Mouse (Mus musculus) layer of hippocampus, postnatal 14 days (tissue): Measurements from ENCODE around the gene Efemp2. TPM values are rescaled to one million over a fixed set of nuclear protein-coding genes. Genes with fewer than 3 reads are reported as not detected.
"Not testable (repeated sequence)": the region's sequence is repeated elsewhere in the genome, so short reads cannot be mapped to it uniquely, and the experiment has no call there.

Source experiments
- DNase-seq, 2 experiments: peaks; one replicate each; pipeline ENCODE4 v3.0.0; 2021 to 2022; ENCODE audit warnings: low spot score in 2 of 2, mixed read lengths in 1 of 2
- total RNA-seq, 2 experiments: library from RNA; stranded (reverse); gene quantifications; 2 replicates each; pipeline ENCODE4 v1.2.3; 2021

Efemp2 gene
- total RNA-seq, 2 experiments from 2014 or later, result 16.8 to 20.9 TPM

DNA sequence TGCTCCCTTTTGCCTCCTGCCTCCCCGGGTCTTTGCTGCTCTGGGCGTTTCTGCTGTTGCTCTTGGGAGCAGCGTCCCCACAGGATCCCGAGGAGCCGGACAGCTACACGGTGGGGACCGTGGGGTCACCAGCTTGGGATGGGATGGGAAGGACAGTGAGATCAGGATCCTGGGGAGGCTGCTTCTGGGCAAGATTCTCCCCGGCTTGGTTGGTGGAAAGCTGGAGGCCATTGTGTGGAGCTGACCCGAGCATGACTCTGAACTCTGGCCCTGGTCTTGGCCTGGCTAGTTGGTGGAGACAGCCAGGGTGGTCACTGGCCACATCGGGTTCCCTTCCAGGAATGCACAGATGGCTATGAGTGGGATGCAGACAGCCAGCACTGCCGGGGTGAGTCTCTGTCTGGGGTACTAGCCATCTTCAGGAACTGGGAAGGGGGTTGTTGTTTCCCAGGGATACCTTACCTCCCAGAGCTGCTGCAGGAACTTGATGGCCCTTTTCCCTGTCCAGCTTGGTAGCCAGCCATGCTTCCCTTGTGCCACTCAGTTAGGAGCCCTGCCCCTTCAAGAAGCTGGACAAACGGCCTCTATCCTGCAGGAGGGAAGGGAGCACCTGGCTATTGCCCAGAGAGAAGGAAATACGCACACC, 1.4 kb downstream of the Efemp2 start:
- no peak for DNase-seq

- DNase-seq, result no peak
Observed at GRCm38 (mm10) chr19:5477004-5477667, 3.4 kb downstream of the Efemp2 start.

- no peak for DNase-seq
Observed at GRCm38 (mm10) chr19:5477668-5478300, 4.0 kb downstream of the Efemp2 start.

DNA sequence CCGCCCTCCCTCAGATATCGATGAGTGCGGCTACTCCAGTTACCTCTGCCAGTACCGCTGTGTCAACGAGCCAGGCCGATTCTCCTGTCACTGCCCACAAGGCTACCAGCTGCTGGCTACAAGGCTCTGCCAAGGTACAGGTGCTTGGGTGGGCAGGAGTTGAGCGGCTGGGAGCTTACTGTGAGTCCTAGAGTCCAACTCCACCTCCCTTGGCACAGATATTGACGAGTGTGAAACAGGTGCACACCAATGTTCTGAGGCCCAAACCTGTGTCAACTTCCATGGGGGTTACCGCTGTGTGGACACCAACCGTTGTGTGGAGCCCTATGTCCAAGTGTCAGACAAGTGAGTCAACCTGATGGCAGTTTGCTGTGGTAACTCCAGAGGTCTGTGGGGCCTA, 6.3 kb downstream of the Efemp2 start:
- DNase-seq, result no peak

GRCm38 (mm10) chr19:5481398-5481797, 7.6 kb downstream of the Efemp2 start:
- DNase-seq, result no peak

GRCm38 (mm10) chr19:5483386-5484359, 9.9 kb downstream of the Efemp2 start:
- DNase-seq, result no peak

GRCm38 (mm10) chr19:5484496-5484895, 10.7 kb downstream of the Efemp2 start:
- DNase-seq, result no peak

DNA sequence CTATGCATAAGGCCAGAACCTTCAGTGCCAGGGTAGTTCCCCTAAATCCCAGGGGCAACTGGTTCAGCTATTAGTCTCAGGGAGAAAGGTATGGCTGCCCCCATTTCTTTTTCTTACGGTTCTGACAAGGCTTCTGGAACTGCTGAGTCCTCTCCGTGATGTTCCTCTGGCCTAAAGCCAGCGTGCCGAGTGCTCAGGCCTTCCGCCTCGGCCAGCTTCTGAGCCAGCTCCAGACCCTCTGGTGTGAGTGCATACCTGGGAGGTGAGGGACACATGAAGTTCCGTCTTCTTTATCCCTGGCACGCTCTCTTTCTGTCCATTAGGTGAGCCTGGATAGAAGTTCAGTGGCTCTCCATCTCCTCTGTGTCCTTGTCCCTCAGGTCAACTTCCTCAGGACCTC, 11.6 kb downstream of the Efemp2 start:
- DNase-seq, result no peak

- no peak for DNase-seq
Observed at GRCm38 (mm10) chr19:5485821-5486220, 12.1 kb downstream of the Efemp2 start.

- no peak for DNase-seq
Observed at GRCm38 (mm10) chr19:5486286-5486685, 12.5 kb downstream of the Efemp2 start.

- no peak for DNase-seq
Observed at GRCm38 (mm10) chr19:5486771-5487170, 13.0 kb downstream of the Efemp2 start.

DNA sequence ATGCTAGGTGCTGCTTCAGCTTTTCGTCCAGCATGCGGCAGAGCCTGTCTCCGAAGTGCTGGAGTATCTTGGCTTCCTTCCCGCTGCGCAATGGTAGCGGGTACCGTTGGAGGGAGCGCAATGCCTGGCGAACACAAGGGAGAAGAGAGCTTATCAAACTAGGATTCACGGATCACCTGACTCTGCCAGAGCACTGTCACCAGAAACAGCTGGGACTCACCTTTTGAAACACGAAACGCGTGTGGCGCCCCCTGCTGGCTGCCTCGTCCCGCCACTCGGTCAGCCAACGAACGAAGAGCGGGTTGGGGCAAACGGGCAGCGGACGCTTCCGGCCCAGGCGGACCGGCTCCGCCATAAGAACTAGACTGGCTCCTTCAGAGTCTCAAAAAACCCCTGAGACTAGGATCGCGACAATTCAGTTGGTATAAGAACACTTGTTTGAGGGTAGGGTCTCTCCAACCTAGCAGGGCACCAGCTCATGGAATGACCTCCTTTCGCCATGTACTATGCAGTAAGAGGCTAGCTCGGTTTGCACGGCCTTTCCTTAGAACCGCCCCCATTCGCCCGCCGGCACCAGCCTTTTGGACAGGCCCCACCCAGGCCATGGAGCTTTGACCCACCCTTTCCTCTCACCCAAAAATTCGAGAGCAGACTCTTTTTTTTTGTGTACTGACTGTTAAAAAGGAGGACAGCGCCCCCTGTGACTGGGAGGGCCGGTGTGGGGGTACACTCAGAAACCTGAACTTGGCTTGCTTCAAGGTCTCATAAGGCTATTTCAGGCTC, 14.2 kb downstream of the Efemp2 start, which contains the start of gene Mus81:
Mus81 (minus strand) TSS at position 635 of the 783 bp plus-strand sequence.
- DNase-seq, result peak; percentile 92 to 97

GRCm38 (mm10) chr19:5488878-5489571, 15.3 kb downstream of the Efemp2 start:
- DNase-seq, result peak; percentile 98

DNA sequence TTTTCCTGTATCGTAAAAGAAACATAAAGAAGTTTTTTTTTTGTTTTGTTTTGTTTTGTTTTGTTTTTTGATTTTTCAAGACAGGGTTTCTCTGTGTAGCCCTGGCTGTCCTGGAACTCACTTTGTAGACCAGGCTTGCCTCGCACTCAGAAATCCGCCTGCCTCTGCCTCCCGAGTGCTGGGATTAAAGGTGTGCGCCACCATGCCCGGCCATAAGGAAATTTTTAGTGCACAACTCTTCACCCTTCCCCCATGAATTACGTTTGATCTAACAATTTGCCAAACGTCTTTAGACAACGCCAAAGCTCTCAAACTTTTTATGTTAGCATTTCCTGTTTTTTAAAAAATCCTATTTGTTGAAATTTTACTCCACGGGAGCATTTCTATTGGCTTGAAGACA, 16.0 kb downstream of the Efemp2 start:
- DNase-seq, result not testable (repeated sequence)

DNA sequence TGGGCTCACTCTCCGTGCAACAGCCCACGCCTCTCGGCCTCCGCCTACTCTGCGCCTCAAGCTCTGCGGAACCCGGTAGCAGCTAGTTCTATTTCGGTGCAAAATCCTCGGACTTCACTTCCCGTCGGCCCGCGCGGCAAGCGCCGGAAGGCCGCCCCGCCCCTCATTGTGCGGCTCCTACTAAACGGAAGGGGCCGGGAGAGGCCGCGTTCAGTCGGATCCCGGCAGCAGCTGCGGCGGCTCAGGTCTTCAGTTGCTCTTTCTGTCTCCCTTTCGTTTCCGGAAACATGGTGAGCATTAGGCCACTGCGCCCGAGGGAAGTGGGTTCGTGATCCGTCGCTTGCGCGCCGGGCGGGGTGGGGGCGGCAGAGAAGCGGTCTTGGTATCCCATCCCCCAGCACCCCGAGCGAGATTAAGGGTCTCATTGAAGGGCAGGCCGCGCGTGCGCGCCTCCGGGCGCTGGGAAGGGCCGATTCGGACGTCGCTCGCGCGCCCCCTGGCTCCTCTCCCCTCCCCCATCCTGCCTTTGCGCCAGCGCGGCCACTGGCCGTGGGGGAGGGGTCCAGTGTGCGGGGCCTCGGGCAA, 16.7 kb downstream of the Efemp2 start, which contains the start of gene Cfl1:
Cfl1 (plus strand) TSS at position 143 of the 585 bp plus-strand sequence.
- peak; percentile 93 to 95 for DNase-seq

GRCm38 (mm10) chr19:5490898-5491708, 17.3 kb downstream of the Efemp2 start:
- peak; percentile 79 to 83 for DNase-seq

DNA sequence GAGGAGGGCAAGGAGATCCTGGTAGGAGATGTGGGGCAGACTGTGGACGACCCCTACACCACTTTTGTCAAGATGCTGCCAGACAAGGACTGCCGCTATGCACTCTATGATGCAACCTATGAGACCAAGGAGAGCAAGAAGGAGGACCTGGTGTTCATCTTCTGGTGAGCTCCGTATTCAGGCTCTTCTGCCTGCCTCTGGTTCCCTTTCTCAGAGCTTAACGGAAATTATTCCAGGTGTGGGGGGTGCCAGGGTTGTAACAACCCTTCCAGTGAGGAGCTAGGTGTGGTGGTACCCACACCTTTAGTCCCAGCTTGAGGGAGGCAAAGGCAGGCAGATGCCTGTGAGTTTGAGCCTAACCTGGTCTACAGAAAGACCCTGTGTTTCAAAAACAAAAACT, 18.9 kb downstream of the Efemp2 start:
- no peak for DNase-seq

DNA sequence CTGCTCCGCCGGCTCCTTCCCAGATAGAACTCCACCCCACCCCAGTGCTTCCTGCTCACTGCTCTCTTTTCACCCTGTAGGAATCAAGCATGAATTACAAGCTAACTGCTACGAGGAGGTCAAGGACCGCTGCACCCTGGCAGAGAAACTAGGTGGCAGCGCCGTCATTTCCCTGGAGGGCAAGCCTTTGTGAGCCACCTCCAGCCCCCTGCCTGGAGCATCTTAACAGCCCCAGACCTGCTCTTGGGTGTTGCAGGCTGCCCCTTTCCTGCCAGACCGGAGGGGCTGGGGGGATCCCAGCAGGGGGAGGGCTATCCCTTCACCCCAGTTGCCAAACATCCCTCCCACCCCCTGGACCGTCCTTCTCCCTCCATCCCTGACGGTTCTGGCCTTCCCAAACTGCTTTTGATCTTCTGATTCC, 19.6 kb downstream of the Efemp2 start:
- not testable (repeated sequence) for DNase-seq
